Mouse (Mus musculus) hindbrain, embryonic 14.5 days (tissue): Measurements from ENCODE around the gene Crispld2. TPM values are rescaled to one million over a fixed set of nuclear protein-coding genes. Genes with fewer than 3 reads are reported as not detected.

Experiments
- ATAC-seq: fragments of 200-750 bp; cut with Nextera tagmentation; 2 replicates; pipeline ENCODE4 v1.8.0; 2017; ENCODE audit warnings: moderate number of reproducible peaks, mild to moderate bottlenecking, moderate TSS enrichment, moderate library complexity; ENCODE audit not compliant: low FRiP score
- DNase-seq: peaks from one replicate; pipeline ENCODE4 v3.0.0-alpha.2; 2015; ENCODE audit warnings: low spot score
- H3K27ac ChIP-seq: fragments of 300-500 bp; sonication (generic); 2 replicates; pipeline ENCODE4 v1.5.1; 2014; ENCODE audit warnings: mild to moderate bottlenecking, moderate library complexity
- H3K27me3 ChIP-seq: fragments of 300-500 bp; sonication (generic); 2 replicates; pipeline ENCODE4 v1.6.1; 2014; ENCODE audit warnings: mild to moderate bottlenecking, low read length, mixed read lengths; ENCODE audit not compliant: control insufficient read depth, insufficient read depth
- H3K36me3 ChIP-seq: fragments of 300-500 bp; sonication (generic); replicated peaks from 2 replicates; pipeline ENCODE4 v1.6.1; 2014; ENCODE audit not compliant: control insufficient read depth, insufficient read depth
- H3K4me1 ChIP-seq: fragments of 300-500 bp; sonication (generic); replicated peaks from 2 replicates; pipeline ENCODE4 v1.6.1; 2014; ENCODE audit warnings: antibody characterized with exemption, low read length, mixed read lengths; ENCODE audit not compliant: control insufficient read depth, insufficient read depth
- H3K4me2 ChIP-seq: fragments of 300-500 bp; sonication (generic); replicated peaks from 2 replicates; pipeline ENCODE4 v1.6.1; 2014; ENCODE audit warnings: mild to moderate bottlenecking, moderate library complexity
- H3K4me3 ChIP-seq: fragments of 300-500 bp; sonication (generic); replicated peaks from 2 replicates; pipeline ENCODE4 v1.5.1; 2014; ENCODE audit warnings: mild to moderate bottlenecking, low read length
- H3K9ac ChIP-seq: fragments of 300-500 bp; sonication (generic); 2 replicates; pipeline ENCODE4 v1.6.1; 2014
- H3K9me3 ChIP-seq: fragments of 300-500 bp; sonication (generic); 2 replicates; pipeline ENCODE4 v1.6.1; 2016; ENCODE audit warnings: low read length; ENCODE audit not compliant: control insufficient read depth
- WGBS: fragments of 180-500 bp; shearing (Covaris S2); extraction: QIAGEN DNeasy Blood & Tissue Kit; methylation state at CpG from one replicate; pipeline ENCODE4 v1.1.7; 2014; 5-methylcytosine and 5-hydroxymethylcytosine counted together
- polyA plus RNA-seq: library from polyadenylated mRNA; unstranded; fragments of >200 nt; fragmentation: Nextera tagmentation; extraction: Ambion mirVana; gene quantifications from 2 replicates; pipeline ENCODE4 v1.2.1, GENCODE M21; 2014

Gene Crispld2
- polyA plus RNA-seq, 1 experiment from 2014 or later = 2.0 TPM

GRCm38 (mm10) chr8:120096486-120096885 is 104.2 kb downstream of the Crispld2 start:
- Histone ChIP-seq H3K27me3 (no peaks in the 10 kb centered on the region), H3K9me3 (no peaks in the 10 kb centered on the region), H3K4me1 (peaks cover 15% of the 10 kb centered on the region), H3K4me2 (no peak overlapping the region), H3K36me3 (peaks cover 22% of the 10 kb centered on the region), H3K27ac (no peak overlapping the region), H3K4me3 (no peak overlapping the region), H3K9ac (no peak overlapping the region)
- 83% methylated on average over 2 of the region's 2 CpGs for WGBS
- DNase-seq (no peak), ATAC-seq (no peak)

- Histone ChIP-seq H3K4me1 (peaks cover 26% of the 10 kb centered on the region), H3K27ac (peak overlapping the region; percentile 91), H3K9me3 (no peaks in the 10 kb centered on the region), H3K4me3 (peak overlapping the region; percentile 96), H3K4me2 (peak overlapping the region; percentile 96), H3K27me3 (no peaks in the 10 kb centered on the region), H3K36me3 (0 out of 2 replicates have a peak, but pooled peaks cover 8% of the 10 kb centered on the region), H3K9ac (peak overlapping the region; percentile 92)
- ATAC-seq (no peak), DNase-seq (no peak)
- 11% methylated on average over 13 of the region's 25 CpGs for WGBS
Observed at GRCm38 (mm10) chr8:120100388-120101067, 108.3 kb downstream of the Crispld2 start.

- Histone ChIP-seq H3K4me1 (peaks cover 26% of the 10 kb centered on the region), H3K9me3 (no peaks in the 10 kb centered on the region), H3K4me3 (peak within 1 kb of the TSS; percentile 96), H3K27me3 (no peaks in the 10 kb centered on the region), H3K9ac (peak within 1 kb of the TSS; percentile 92), H3K36me3 (0 out of 2 replicates have a peak, but pooled peaks cover 10% of the 10 kb centered on the region), H3K4me2 (peak within 1 kb of the TSS; percentile 96), H3K27ac (peak within 1 kb of the TSS; percentile 91)
- peak; percentile 79 for DNase-seq
- ATAC-seq = peak; percentile 79
- under 1% methylated on average over 85 of the region's 88 CpGs for WGBS
Observed at GRCm38 (mm10) chr8:120101068-120101972, 109.1 kb downstream of the Crispld2 start, which contains the start of gene Zdhhc7. Gene Zdhhc7, minus strand, starts transcription at chr8:120101482.

Other genes starting within 250 kb of the Crispld2 start
- 6.5 and 7.4 TPM in 2 replicates for gene Tldc1, start 214.0 kb upstream of the Crispld2 start, polyA plus RNA-seq
- gene Cotl1, start 151.9 kb upstream of the Crispld2 start, polyA plus RNA-seq = 238 and 309 TPM in 2 replicates
- 15.1 and 19.1 TPM in 2 replicates for gene Klhl36, start 130.2 kb upstream of the Crispld2 start, polyA plus RNA-seq
- 103 and 117 TPM in 2 replicates for gene Usp10, start 82.1 kb upstream of the Crispld2 start, polyA plus RNA-seq
- not detected in 2 replicates for gene Gm20388, start 81.6 kb upstream of the Crispld2 start, polyA plus RNA-seq
- gene Zdhhc7, start 109.0 kb downstream of the Crispld2 start, polyA plus RNA-seq = 25.5 and 26.4 TPM in 2 replicates
- 40.1 and 42.3 TPM in 2 replicates for gene 6430548M08Rik, start 121.7 kb downstream of the Crispld2 start, polyA plus RNA-seq
- 1.6 and 3.3 TPM in 2 replicates for gene Fam92b, start 185.0 kb downstream of the Crispld2 start, polyA plus RNA-seq
- 18.8 and 23.9 TPM in 2 replicates for gene Gse1, start 236.0 kb downstream of the Crispld2 start, polyA plus RNA-seq